Mouse (Mus musculus): Measurements from ENCODE around the gene Tmem129.

DNA sequence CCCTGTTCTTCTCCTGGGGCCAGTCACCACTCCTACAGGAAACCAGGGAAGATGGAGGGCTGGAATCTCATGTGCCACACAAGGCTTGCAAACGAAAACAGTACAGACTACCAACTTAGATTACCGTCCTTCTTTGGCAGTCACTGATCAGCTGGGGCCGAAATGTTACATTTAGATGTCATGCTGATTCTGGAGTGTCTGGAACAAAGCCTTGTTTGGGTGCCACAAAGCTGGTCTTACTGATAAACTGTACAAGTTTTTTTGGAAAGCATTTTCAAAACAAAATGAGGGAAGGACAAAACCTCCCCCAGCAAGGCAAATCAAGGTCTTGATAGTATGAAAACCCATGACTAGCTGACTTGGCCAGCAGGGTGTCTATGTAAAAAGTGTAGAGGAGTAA lies 34.5 kb downstream of the Tmem129 start:
- TF ChIP-seq POLR2A (IDR thresholded peaks at IDR 0.05; ENCODE audit: borderline replicate concordance, extremely low read depth, low read depth, low read length) (no peak), CTCF (IDR thresholded peaks at IDR 0.05; ENCODE audit: insufficient read depth, low read length) (no peak)
